Mouse (Mus musculus) MEL (cell line): ENCODE results near the gene Auts2. TPM values are rescaled to one million over a fixed set of nuclear protein-coding genes. Genes with fewer than 3 reads are reported as not detected.

Source experiments
- DNase-seq: peaks from one replicate; pipeline ENCODE4 v3.0.0; 2011; ENCODE audit warnings: low read depth, low spot score
- H3K27ac ChIP-seq: 2 replicates; pipeline ENCODE4 v1.5.1; 2012; ENCODE audit warnings: low read depth, mild to moderate bottlenecking, control low read depth, low read length, moderate library complexity; ENCODE audit not compliant: control insufficient read depth
- H3K27me3 ChIP-seq, 2 experiments: fragments of 150-350 bp in 1 of 2; sonication (generic) in 1 of 2; 2 replicates each; pipeline ENCODE4 v1.6.1; 2012; ENCODE audit warnings: low read length in 2 of 2, mild to moderate bottlenecking in 2 of 2, improper control_type of control experiment in 1 of 2, moderate library complexity in 1 of 2; ENCODE audit not compliant: insufficient read depth in 2 of 2, control insufficient read depth in 1 of 2
- H3K36me3 ChIP-seq, 2 experiments: 2 replicates each; pipeline ENCODE4 v1.6.1; 2012 to 2014; ENCODE audit warnings: low read length in 2 of 2, improper control_type of control experiment in 1 of 2, inconsistent platforms in 1 of 2, mild to moderate bottlenecking in 1 of 2; ENCODE audit not compliant: insufficient read depth in 2 of 2, control insufficient read depth in 1 of 2
- H3K4me1 ChIP-seq, 2 experiments: fragments of 150-350 bp in 1 of 2; sonication (generic) in 1 of 2; 2 replicates each; pipeline ENCODE4 v1.6.1; 2012; ENCODE audit warnings: low read length in 2 of 2, improper control_type of control experiment in 1 of 2, mild to moderate bottlenecking in 1 of 2; ENCODE audit not compliant: insufficient read depth in 2 of 2, control insufficient read depth in 1 of 2
- H3K4me3 ChIP-seq, 2 experiments: fragments of 150-350 bp in 1 of 2; sonication (generic) in 1 of 2; 2 replicates each; pipeline ENCODE4 v1.5.1; 2012; ENCODE audit warnings: low read depth in 2 of 2, low read length in 2 of 2, mild to moderate bottlenecking in 2 of 2, moderate library complexity in 2 of 2, control low read depth in 1 of 2, improper control_type of control experiment in 1 of 2; ENCODE audit not compliant: control insufficient read depth in 1 of 2, insufficient read depth in 1 of 2
- H3K79me2 ChIP-seq: 2 replicates; pipeline ENCODE4 v1.6.1; 2012; ENCODE audit warnings: mild to moderate bottlenecking, low read length, moderate library complexity; ENCODE audit not compliant: control insufficient read depth, poor library complexity, insufficient read depth
- H3K9ac ChIP-seq: 2 replicates; pipeline ENCODE4 v1.6.1; 2012; ENCODE audit warnings: low read depth, mild to moderate bottlenecking, control low read depth, low read length, moderate library complexity; ENCODE audit not compliant: control insufficient read depth, poor library complexity, severe bottlenecking
- H3K9me3 ChIP-seq: fragments of 150-350 bp; sonication (generic); replicated peaks from 2 replicates; pipeline ENCODE4 v1.6.1; 2012; ENCODE audit warnings: mild to moderate bottlenecking, low read length, improper control_type of control experiment, moderate library complexity; ENCODE audit not compliant: insufficient read depth
- BHLHE40 ChIP-seq: IDR thresholded peaks from 2 replicates; pipeline ENCODE4 v1.6.1; 2012; ENCODE audit warnings: low read depth, mild to moderate bottlenecking, inconsistent platforms, low read length, improper control_type of control experiment, borderline replicate concordance
- CHD1 ChIP-seq: IDR thresholded peaks from 2 replicates; pipeline ENCODE4 v1.6.1; 2012; ENCODE audit warnings: low read depth, mild to moderate bottlenecking, inconsistent platforms, low read length, improper control_type of control experiment
- CHD2 ChIP-seq: IDR thresholded peaks from 2 replicates; pipeline ENCODE4 v1.6.1; 2011; ENCODE audit warnings: low read length, improper control_type of control experiment
- E2F4 ChIP-seq: IDR thresholded peaks from 2 replicates; pipeline ENCODE4 v1.6.1; 2011; ENCODE audit warnings: low read depth, low read length, improper control_type of control experiment, borderline replicate concordance
- ELF1 ChIP-seq: IDR thresholded peaks from 2 replicates; pipeline ENCODE4 v1.6.1; 2014; ENCODE audit warnings: low read depth, mild to moderate bottlenecking, inconsistent platforms, low read length, improper control_type of control experiment, moderate library complexity
- EP300 ChIP-seq, 2 experiments: IDR thresholded peaks; 2 replicates each; pipeline ENCODE4 v1.6.1; 2011; ENCODE audit warnings: improper control_type of control experiment in 2 of 2, low read length in 2 of 2, low read depth in 1 of 2, mild to moderate bottlenecking in 1 of 2
- MAX ChIP-seq: IDR thresholded peaks from 2 replicates; pipeline ENCODE4 v1.6.1; 2011; ENCODE audit warnings: low read length, improper control_type of control experiment
- MAZ ChIP-seq: IDR thresholded peaks from 2 replicates; pipeline ENCODE4 v1.6.1; 2012; ENCODE audit warnings: low read depth, mild to moderate bottlenecking, inconsistent platforms, low read length, improper control_type of control experiment
- MXI1 ChIP-seq: IDR thresholded peaks from 2 replicates; pipeline ENCODE4 v1.6.1; 2011; ENCODE audit warnings: mild to moderate bottlenecking, low read depth, low read length, improper control_type of control experiment
- NELFE ChIP-seq: IDR thresholded peaks from 2 replicates; pipeline ENCODE4 v1.6.1; 2011; ENCODE audit warnings: low read depth, low read length, improper control_type of control experiment
- POLR2A ChIP-seq, 2 experiments: IDR thresholded peaks; 2 replicates each; pipeline ENCODE4 v1.6.1; 2011 to 2012; ENCODE audit warnings: low read length in 2 of 2, mild to moderate bottlenecking in 2 of 2, control low read depth in 1 of 2, improper control_type of control experiment in 1 of 2, low read depth in 1 of 2, moderate library complexity in 1 of 2; ENCODE audit not compliant: control insufficient read depth in 1 of 2, insufficient read depth in 1 of 2, poor library complexity in 1 of 2
- POLR2AphosphoS2 ChIP-seq: IDR thresholded peaks from 2 replicates; pipeline ENCODE4 v1.6.1; 2011; ENCODE audit warnings: low read length, improper control_type of control experiment
- POLR2AphosphoS5 ChIP-seq: IDR thresholded peaks from 2 replicates; pipeline ENCODE4 v1.6.1; 2012; ENCODE audit warnings: low read depth, borderline replicate concordance, mild to moderate bottlenecking, inconsistent platforms, low read length, moderate library complexity, mixed read lengths
- RCOR1 ChIP-seq: IDR thresholded peaks from 2 replicates; pipeline ENCODE4 v1.6.1; 2012; ENCODE audit warnings: low read depth, mild to moderate bottlenecking, inconsistent platforms, low read length, improper control_type of control experiment
- SIN3A ChIP-seq: IDR thresholded peaks from 2 replicates; pipeline ENCODE4 v1.6.1; 2012; ENCODE audit warnings: low read length, improper control_type of control experiment, inconsistent platforms
- SMC3 ChIP-seq: IDR thresholded peaks from 2 replicates; pipeline ENCODE4 v1.6.1; 2011; ENCODE audit warnings: low read depth, low read length, improper control_type of control experiment
- TAL1 ChIP-seq: IDR thresholded peaks from 2 replicates; pipeline ENCODE4 v1.6.1; 2012; ENCODE audit warnings: mild to moderate bottlenecking, inconsistent platforms, low read length, moderate library complexity, mixed read lengths
- TCF12 ChIP-seq: IDR thresholded peaks from 2 replicates; pipeline ENCODE4 v1.6.1; 2014; ENCODE audit warnings: low read depth, mild to moderate bottlenecking, inconsistent platforms, low read length, improper control_type of control experiment, moderate library complexity
- UBTF ChIP-seq: IDR thresholded peaks from 2 replicates; pipeline ENCODE4 v1.6.1; 2012; ENCODE audit warnings: low read depth, mild to moderate bottlenecking, inconsistent platforms, low read length, improper control_type of control experiment, moderate library complexity, borderline replicate concordance; ENCODE audit not compliant: insufficient read depth
- USF1 ChIP-seq: IDR thresholded peaks from 2 replicates; pipeline ENCODE4 v1.6.1; 2014; ENCODE audit warnings: low read depth, mild to moderate bottlenecking, inconsistent platforms, low read length, improper control_type of control experiment, moderate library complexity
- USF2 ChIP-seq, 2 experiments: IDR thresholded peaks; 2 replicates each; pipeline ENCODE4 v1.6.1; 2011 to 2012; ENCODE audit warnings: improper control_type of control experiment in 2 of 2, low read length in 2 of 2, borderline replicate concordance in 1 of 2, inconsistent platforms in 1 of 2, low read depth in 1 of 2, mild to moderate bottlenecking in 1 of 2; ENCODE audit not compliant: insufficient read depth in 1 of 2
- polyA plus RNA-seq, 2 experiments: library from polyadenylated mRNA; stranded (reverse) in 1 of 2; unstranded in 1 of 2; fragments of >175 nt in 1 of 2; fragments of >200 nt in 1 of 2; gene quantifications; 2 replicates each; pipeline versions ENCODE4 v1.2.1 to v1.2.4; 2012; ENCODE audit warnings: low replicate concordance in 2 of 2, low read depth in 1 of 2; ENCODE audit not compliant: insufficient read length in 2 of 2, insufficient read depth in 1 of 2, missing spikeins in 1 of 2
- total RNA-seq: library from RNA; depleted of rRNA; stranded (reverse); fragments of 300-350 nt; gene quantifications from 2 replicates; pipeline ENCODE4 v1.2.3, GENCODE M21; 2012

Gene Auts2
- total and polyA plus RNA-seq, 3 experiments = not detected

DNA sequence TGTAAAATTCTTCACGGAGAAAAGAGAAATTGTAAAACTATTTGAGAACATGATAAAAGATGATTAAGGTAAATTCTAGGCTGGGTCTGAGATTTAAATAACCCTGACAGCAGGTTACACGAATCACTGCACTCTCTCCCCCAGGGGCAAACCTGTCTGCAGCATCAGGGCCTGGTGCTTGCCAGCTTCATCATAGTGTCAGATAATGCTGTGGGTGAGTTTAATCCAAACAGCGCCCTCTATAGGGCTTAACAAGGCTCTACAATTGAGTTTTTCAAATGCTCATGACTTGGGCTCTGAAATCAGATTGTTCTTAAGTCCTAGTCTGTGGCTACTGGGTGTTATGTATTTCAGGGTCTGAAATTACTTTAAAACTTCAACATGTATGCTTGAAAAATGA, 565.6 kb downstream of the Auts2 start:
- Histone ChIP-seq H3K36me3 (no peaks in the 10 kb centered on the region), H3K9ac (no peak overlapping the region), H3K9me3 (no peaks in the 10 kb centered on the region), H3K79me2 (no peaks in the 10 kb centered on the region), H3K27me3 (no peaks in the 10 kb centered on the region), H3K4me1 (no peaks in the 10 kb centered on the region), H3K27ac (no peak overlapping the region), H3K4me3 (no peak overlapping the region)
- TF ChIP-seq USF2 (IDR thresholded peaks at IDR 0.05; ENCODE audit: borderline replicate concordance in 1 of 2, insufficient read depth in 1 of 2, low read depth in 1 of 2, low read length in 2 of 2) (no peak), MAX (no peak), USF1 (no peak), RCOR1 (no peak), UBTF (no peak), MAZ (no peak), SIN3A (no peak), CHD1 (no peak), POLR2AphosphoS2 (no peak), CHD2 (no peak), MXI1 (no peak), POLR2AphosphoS5 (no peak), E2F4 (no peak), TAL1 (no peak), EP300 (IDR thresholded peaks at IDR 0.05; ENCODE audit: low read depth in 1 of 2, low read length in 2 of 2) (no peak), SMC3 (no peak), ELF1 (no peak), BHLHE40 (no peak), NELFE (no peak), POLR2A (IDR thresholded peaks at IDR 0.05; ENCODE audit: control insufficient read depth in 1 of 2, insufficient read depth in 1 of 2, low read depth in 1 of 2, low read length in 2 of 2, poor library complexity in 1 of 2) (no peak)
- DNase-seq = no peak

DNA sequence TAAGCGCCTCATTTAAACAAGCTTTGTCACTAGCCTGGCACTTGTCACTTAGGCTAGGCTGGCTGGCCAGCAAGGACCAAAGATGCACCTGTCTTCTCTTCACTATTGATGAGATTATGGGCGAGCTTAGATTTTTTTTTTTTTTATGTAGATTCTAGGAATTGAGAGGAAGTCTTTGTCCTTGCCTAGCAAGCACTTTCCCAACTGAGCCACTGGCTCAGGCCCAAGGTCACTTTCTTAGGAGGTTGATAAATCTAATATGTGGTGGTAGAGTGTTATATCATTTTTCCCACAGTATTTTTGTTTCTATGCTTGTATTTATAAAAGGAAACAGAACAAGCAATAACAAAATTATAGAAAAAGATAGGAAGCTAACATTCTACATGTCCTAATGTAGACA, 571.2 kb downstream of the Auts2 start:
- no peak for TF ChIP-seq MAX
- no peak for TF ChIP-seq CHD1
- TF ChIP-seq TCF12 = no peak
- Histone ChIP-seq H3K9ac (no peak overlapping the region), H3K79me2 (no peaks in the 10 kb centered on the region), H3K9me3 (no peaks in the 10 kb centered on the region), H3K4me3 (no peak overlapping the region), H3K36me3 (no peaks in the 10 kb centered on the region), H3K27me3 (no peaks in the 10 kb centered on the region), H3K4me1 (no peaks in the 10 kb centered on the region), H3K27ac (no peak overlapping the region)
- no peak for DNase-seq
